Mouse (Mus musculus): ENCODE data around the gene Pde11a. TPM values are rescaled to one million over a fixed set of nuclear protein-coding genes. Genes with fewer than 3 reads are reported as not detected.

Gene Pde11a
- polyA plus RNA-seq, 2 experiments = 0.33 to 0.58 TPM

DNA sequence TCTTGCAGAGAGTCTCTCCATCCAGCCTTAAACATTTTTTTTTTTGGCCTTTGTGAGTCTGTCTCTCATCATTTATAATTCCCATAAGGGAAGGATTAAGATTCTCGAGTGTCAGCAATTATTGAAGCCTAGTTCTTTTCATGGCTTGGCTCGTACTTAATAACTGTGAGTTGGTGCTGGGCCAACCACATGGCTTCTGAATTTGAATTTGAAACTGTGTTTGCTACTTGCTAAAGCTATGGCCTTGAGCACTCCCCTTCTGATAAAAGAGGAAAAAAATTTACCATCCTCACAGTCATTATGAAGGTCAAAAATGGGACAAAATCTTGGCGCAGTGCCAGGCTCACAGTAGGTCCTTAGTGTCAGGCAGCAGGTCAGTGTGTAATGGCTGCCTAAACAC is 251.4 kb downstream of the Pde11a start:
- H3K27me3 ChIP-seq (ENCODE audit: control insufficient read depth, insufficient read depth, low read length) = no peaks in the 10 kb centered on the region
- 39% methylated on average over 3 of the region's 3 CpGs for WGBS
- no peak; the same call in 1 of the 2 replicates for ATAC-seq (ENCODE audit: low FRiP score, low read depth)
- H3K27ac ChIP-seq (replicated peaks; ENCODE audit: low read depth, low read length) = no peak overlapping the region
- H3K36me3 ChIP-seq (ENCODE audit: control insufficient read depth, insufficient read depth, low read length) = no peaks in the 10 kb centered on the region
- no peak overlapping the region for H3K9ac ChIP-seq (ENCODE audit: low read depth, low read length, severe bottlenecking)
- peaks cover 4% of the 10 kb centered on the region; the same call in 1 of the 2 replicates for H3K4me1 ChIP-seq (ENCODE audit: control insufficient read depth, insufficient read depth, low read length)
- no peaks in the 10 kb centered on the region for H3K9me3 ChIP-seq (ENCODE audit: control insufficient read depth, low read length)
- no peak overlapping the region for H3K4me2 ChIP-seq (replicated peaks; ENCODE audit: low read depth, low read length, severe bottlenecking)
- TF ChIP-seq POLR2A (IDR thresholded peaks at IDR 0.05; ENCODE audit: borderline replicate concordance, extremely low read depth, insufficient read depth, insufficient read length) = no peak
- peak; percentile 65 for DNase-seq (ENCODE audit: low spot score)
- H3K4me3 ChIP-seq (replicated peaks; ENCODE audit: low read length) = no peak overlapping the region

DNA sequence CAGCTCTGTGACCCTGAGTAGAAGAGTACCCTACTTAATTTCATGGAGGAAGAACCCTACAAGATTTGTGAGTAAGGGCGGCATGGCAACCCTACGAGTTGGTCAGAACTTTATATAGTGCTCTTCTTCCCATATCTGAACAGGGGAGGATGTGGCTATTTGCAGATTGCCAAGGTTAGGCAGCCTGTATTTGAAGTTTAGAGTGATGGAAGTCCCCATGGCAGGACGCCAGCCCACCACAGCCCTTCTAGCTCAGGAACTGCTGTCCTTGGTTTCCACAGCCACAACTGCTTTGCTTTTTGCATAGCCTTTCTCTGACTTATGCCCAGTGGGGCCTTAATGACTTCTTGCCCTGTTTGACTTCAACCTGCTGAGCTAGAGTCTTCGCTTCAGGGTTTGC is 253.6 kb downstream of the Pde11a start:
- Histone ChIP-seq H3K9ac (ENCODE audit: low read depth, low read length, severe bottlenecking) (no peak overlapping the region), H3K4me3 (replicated peaks; ENCODE audit: low read length) (no peak overlapping the region), H3K36me3 (ENCODE audit: control insufficient read depth, insufficient read depth, low read length) (no peaks in the 10 kb centered on the region), H3K4me1 (ENCODE audit: control insufficient read depth, insufficient read depth, low read length) (peaks cover 4% of the 10 kb centered on the region; the same call in 1 of the 2 replicates), H3K27ac (replicated peaks; ENCODE audit: low read depth, low read length) (no peak overlapping the region), H3K4me2 (replicated peaks; ENCODE audit: low read depth, low read length, severe bottlenecking) (no peak overlapping the region), H3K27me3 (ENCODE audit: control insufficient read depth, insufficient read depth, low read length) (no peaks in the 10 kb centered on the region), H3K9me3 (ENCODE audit: control insufficient read depth, low read length) (no peaks in the 10 kb centered on the region)
- WGBS = 92% methylated on average over 4 of the region's 4 CpGs
- DNase-seq (ENCODE audit: low spot score) = no peak
- ATAC-seq (ENCODE audit: low FRiP score, low read depth) = no peak
- no peak for TF ChIP-seq POLR2A (IDR thresholded peaks at IDR 0.05; ENCODE audit: borderline replicate concordance, extremely low read depth, insufficient read depth, insufficient read length)

DNA sequence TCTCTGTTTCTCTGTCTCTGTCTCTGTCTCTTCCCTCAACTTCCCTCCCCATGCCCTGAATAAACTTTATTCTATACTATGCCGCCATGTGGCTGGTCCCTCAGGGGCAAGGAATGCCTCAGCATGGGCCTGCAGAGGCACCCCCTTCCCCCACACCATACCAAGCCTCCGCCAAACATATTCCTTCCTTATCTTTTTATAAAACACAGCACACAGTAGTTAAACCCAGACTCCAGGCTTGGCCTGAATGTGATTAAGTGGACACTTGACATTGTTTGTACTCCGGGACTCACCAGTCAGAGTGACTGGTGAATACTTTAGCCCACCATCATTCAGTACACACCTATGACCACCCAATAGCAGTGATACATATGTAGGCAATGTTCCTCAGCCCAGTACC is 254.7 kb downstream of the Pde11a start:
- no peak overlapping the region for H3K4me3 ChIP-seq (replicated peaks; ENCODE audit: low read length)
- H3K27ac ChIP-seq (replicated peaks; ENCODE audit: low read depth, low read length) = no peak overlapping the region
- peaks cover 4% of the 10 kb centered on the region; the same call in 1 of the 2 replicates for H3K4me1 ChIP-seq (ENCODE audit: control insufficient read depth, insufficient read depth, low read length)
- H3K27me3 ChIP-seq (ENCODE audit: control insufficient read depth, insufficient read depth, low read length) = no peaks in the 10 kb centered on the region
- no peak for TF ChIP-seq POLR2A (IDR thresholded peaks at IDR 0.05; ENCODE audit: borderline replicate concordance, extremely low read depth, insufficient read depth, insufficient read length)
- no peak for ATAC-seq (ENCODE audit: low FRiP score, low read depth)
- no peak overlapping the region for H3K4me2 ChIP-seq (replicated peaks; ENCODE audit: low read depth, low read length, severe bottlenecking)
- 78% methylated on average over 3 of the region's 3 CpGs for WGBS
- H3K9ac ChIP-seq (ENCODE audit: low read depth, low read length, severe bottlenecking) = no peak overlapping the region
- H3K36me3 ChIP-seq (ENCODE audit: control insufficient read depth, insufficient read depth, low read length) = no peaks in the 10 kb centered on the region
- H3K9me3 ChIP-seq (ENCODE audit: control insufficient read depth, low read length) = no peaks in the 10 kb centered on the region
- no peak for DNase-seq (ENCODE audit: low spot score)

GRCm38 (mm10) chr2:76083396-76083795 is 255.2 kb downstream of the Pde11a start:
- no peaks in the 10 kb centered on the region for H3K36me3 ChIP-seq (ENCODE audit: control insufficient read depth, insufficient read depth, low read length)
- H3K4me2 ChIP-seq (replicated peaks; ENCODE audit: low read depth, low read length, severe bottlenecking) = no peak overlapping the region
- no peak for TF ChIP-seq POLR2A (IDR thresholded peaks at IDR 0.05; ENCODE audit: borderline replicate concordance, extremely low read depth, insufficient read depth, insufficient read length)
- no peak for ATAC-seq (ENCODE audit: low FRiP score, low read depth)
- no peak overlapping the region for H3K27ac ChIP-seq (replicated peaks; ENCODE audit: low read depth, low read length)
- 80% methylated on average over 2 of the region's 2 CpGs for WGBS
- no peaks in the 10 kb centered on the region for H3K27me3 ChIP-seq (ENCODE audit: control insufficient read depth, insufficient read depth, low read length)
- no peak overlapping the region for H3K4me3 ChIP-seq (replicated peaks; ENCODE audit: low read length)
- no peaks in the 10 kb centered on the region for H3K9me3 ChIP-seq (ENCODE audit: control insufficient read depth, low read length)
- H3K9ac ChIP-seq (ENCODE audit: low read depth, low read length, severe bottlenecking) = no peak overlapping the region
- peaks cover 4% of the 10 kb centered on the region; the same call in 1 of the 2 replicates for H3K4me1 ChIP-seq (ENCODE audit: control insufficient read depth, insufficient read depth, low read length)
- no peak for DNase-seq (ENCODE audit: low spot score)

GRCm38 (mm10) chr2:76081991-76082390 is 256.6 kb downstream of the Pde11a start:
- H3K4me2 ChIP-seq (replicated peaks; ENCODE audit: low read depth, low read length, severe bottlenecking) = no peak overlapping the region
- H3K4me1 ChIP-seq (ENCODE audit: control insufficient read depth, insufficient read depth, low read length) = no peaks in the 10 kb centered on the region
- H3K36me3 ChIP-seq (ENCODE audit: control insufficient read depth, insufficient read depth, low read length) = no peaks in the 10 kb centered on the region
- no peak overlapping the region for H3K4me3 ChIP-seq (replicated peaks; ENCODE audit: low read length)
- H3K27ac ChIP-seq (replicated peaks; ENCODE audit: low read depth, low read length) = no peak overlapping the region
- no peak for ATAC-seq (ENCODE audit: low FRiP score, low read depth)
- H3K9ac ChIP-seq (ENCODE audit: low read depth, low read length, severe bottlenecking) = no peak overlapping the region
- 27% methylated on average over 5 of the region's 5 CpGs for WGBS
- no peaks in the 10 kb centered on the region for H3K9me3 ChIP-seq (ENCODE audit: control insufficient read depth, low read length)
- TF ChIP-seq POLR2A (IDR thresholded peaks at IDR 0.05; ENCODE audit: borderline replicate concordance, extremely low read depth, insufficient read depth, insufficient read length) = no peak
- no peaks in the 10 kb centered on the region for H3K27me3 ChIP-seq (ENCODE audit: control insufficient read depth, insufficient read depth, low read length)
- no peak for DNase-seq (ENCODE audit: low spot score)

GRCm38 (mm10) chr2:76080549-76080948 is 258.0 kb downstream of the Pde11a start:
- TF ChIP-seq POLR2A (IDR thresholded peaks at IDR 0.05; ENCODE audit: borderline replicate concordance, extremely low read depth, insufficient read depth, insufficient read length) = no peak

More at GRCm38 (mm10) chr2:76080549-76080948, 258.0 kb downstream of the Pde11a start:
- H3K27ac ChIP-seq (replicated peaks; ENCODE audit: low read depth, low read length) = no peak overlapping the region
- ATAC-seq (ENCODE audit: low FRiP score, low read depth) (no peak), DNase-seq (ENCODE audit: low spot score) (no peak)
- H3K36me3 ChIP-seq (ENCODE audit: control insufficient read depth, insufficient read depth, low read length) = no peaks in the 10 kb centered on the region
- WGBS = 25% methylated on average over 3 of the region's 3 CpGs
- H3K27me3 ChIP-seq (ENCODE audit: control insufficient read depth, insufficient read depth, low read length) = no peaks in the 10 kb centered on the region
- no peaks in the 10 kb centered on the region for H3K9me3 ChIP-seq (ENCODE audit: control insufficient read depth, low read length)
- no peak overlapping the region for H3K4me2 ChIP-seq (replicated peaks; ENCODE audit: low read depth, low read length, severe bottlenecking)
- no peaks in the 10 kb centered on the region for H3K4me1 ChIP-seq (ENCODE audit: control insufficient read depth, insufficient read depth, low read length)
- H3K4me3 ChIP-seq (replicated peaks; ENCODE audit: low read length) = no peak overlapping the region
- H3K9ac ChIP-seq (ENCODE audit: low read depth, low read length, severe bottlenecking) = no peak overlapping the region
